Mouse (Mus musculus): ENCODE results near the gene Pfn1.

The Pfn1 gene

GRCm38 (mm10) chr11:70674501-70674900 lies 20.1 kb upstream of the Pfn1 start:
- in situ Hi-C loops (cut with MboI, MseI), result no loop called here

- in situ Hi-C loops (cut with MboI, MseI), result no loop called here
Observed at GRCm38 (mm10) chr11:70674014-70674413, 19.6 kb upstream of the Pfn1 start.

- in situ Hi-C loops (cut with MboI, MseI), result no loop called here
Observed at GRCm38 (mm10) chr11:70671333-70672047, 17.0 kb upstream of the Pfn1 start.

- in situ Hi-C loops (cut with MboI, MseI), result no loop called here
Observed at GRCm38 (mm10) chr11:70670483-70670882, 16.0 kb upstream of the Pfn1 start.

- in situ Hi-C loops (cut with MboI, MseI), result loop anchor here (5.0 kb wide), 1 partner anchor 52 kb away; the partner anchor contains the start of genes 4930544D05Rik and Chrne
Observed at GRCm38 (mm10) chr11:70669582-70670345, 15.3 kb upstream of the Pfn1 start.

- in situ Hi-C loops (cut with MboI, MseI), result loop anchor here (5.0 kb wide), 1 partner anchor 52 kb away; the partner anchor contains the start of genes 4930544D05Rik and Chrne
Observed at GRCm38 (mm10) chr11:70668771-70669505, 14.5 kb upstream of the Pfn1 start, which contains the start of gene Spag7. Gene Spag7, minus strand, starts transcription at chr11:70669416.

- in situ Hi-C loops (cut with MboI, MseI), result loop anchor here (5.0 kb wide), 1 partner anchor 51 kb away; the partner anchor contains the start of genes 4930544D05Rik and Chrne
Observed at GRCm38 (mm10) chr11:70668335-70668770, 13.9 kb upstream of the Pfn1 start.

- in situ Hi-C loops (cut with MboI, MseI), result loop anchor here (5.0 kb wide), 1 partner anchor 50 kb away; the partner anchor contains the start of genes 4930544D05Rik and Chrne
Observed at GRCm38 (mm10) chr11:70667271-70668150, 13.1 kb upstream of the Pfn1 start.

- in situ Hi-C loops (cut with MboI, MseI), result loop anchor here (5.0 kb wide), 1 partner anchor 49 kb away; the partner anchor contains the start of genes 4930544D05Rik and Chrne
Observed at GRCm38 (mm10) chr11:70666687-70667086, 12.2 kb upstream of the Pfn1 start.

- in situ Hi-C loops (cut with MboI, MseI), result loop anchor here (5.0 kb wide), 1 partner anchor 47 kb away; the partner anchor contains the start of genes 4930544D05Rik and Chrne
Observed at GRCm38 (mm10) chr11:70664741-70665140, 10.3 kb upstream of the Pfn1 start.

GRCm38 (mm10) chr11:70663957-70664356 lies 9.5 kb upstream of the Pfn1 start:
- in situ Hi-C loops (cut with MboI, MseI), result no loop called here

- in situ Hi-C loops (cut with MboI, MseI), result no loop called here
Observed at GRCm38 (mm10) chr11:70663101-70663500, 8.7 kb upstream of the Pfn1 start.

GRCm38 (mm10) chr11:70660571-70660970 lies 6.1 kb upstream of the Pfn1 start:
- in situ Hi-C loops (cut with MboI, MseI), result no loop called here

- in situ Hi-C loops (cut with MboI, MseI), result no loop called here
Observed at GRCm38 (mm10) chr11:70658942-70659341, 4.5 kb upstream of the Pfn1 start.

- in situ Hi-C loops (cut with MboI, MseI), result no loop called here
Observed at GRCm38 (mm10) chr11:70658521-70658920, 4.1 kb upstream of the Pfn1 start.

GRCm38 (mm10) chr11:70657991-70658390 lies 3.5 kb upstream of the Pfn1 start:
- in situ Hi-C loops (cut with MboI, MseI), result no loop called here

- in situ Hi-C loops (cut with MboI, MseI), result no loop called here
Observed at GRCm38 (mm10) chr11:70657573-70657972, 3.1 kb upstream of the Pfn1 start.

- in situ Hi-C loops (cut with MboI, MseI), result no loop called here
Observed at GRCm38 (mm10) chr11:70656964-70657363, 2.5 kb upstream of the Pfn1 start, which contains the start of gene Eno3. Gene Eno3, plus strand, starts transcription at chr11:70657202.

- in situ Hi-C loops (cut with MboI, MseI), result no loop called here
Observed at GRCm38 (mm10) chr11:70656456-70656927, 2.0 kb upstream of the Pfn1 start.

All from T-helper 1 cell (primary cell).